ENCODE assay signal across 12 mouse cellular contexts in the genomic region with DNA sequence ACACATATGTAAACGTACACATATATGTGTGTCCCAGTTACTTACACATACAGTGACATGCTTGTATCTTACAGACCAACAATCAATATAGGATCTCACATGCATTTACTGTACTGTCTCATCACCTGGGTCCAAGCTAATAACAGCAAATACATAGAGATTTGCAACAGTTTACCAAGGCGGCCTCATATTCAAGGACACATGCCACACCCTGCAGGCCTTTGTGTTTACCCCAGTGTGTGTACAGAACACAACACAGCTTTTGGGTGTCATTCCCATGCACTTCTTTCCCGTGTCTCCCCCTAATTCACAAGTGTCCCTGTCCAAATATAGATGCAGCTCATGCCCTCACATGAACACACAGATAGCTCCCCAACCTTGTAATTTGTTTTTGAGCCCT. TPM values are rescaled to one million over a fixed set of nuclear protein-coding genes. Genes with fewer than 3 reads are reported as not detected.
DNase-seq lines count a peak whose midpoint lies in the region; ATAC-seq and TF ChIP-seq lines count a peak whose summit lies in the region.
"Had no signal": no experiment of that assay in that cellular context is flagged by ENCODE, and none has a peak within 500 bp of the region (broad histone marks: within the 10 kb centered on the region; RNA-seq: fewer than 3 reads in every experiment).

No protein-coding gene starts in this region.

- H3K9ac ChIP-seq in embryonic facial prominence, embryonic 13.5 days, result no peak overlapping the region
- H3K9ac ChIP-seq in liver, embryonic 14.5 days (replicated peaks), result no peak overlapping the region
- H3K9ac ChIP-seq: forebrain, embryonic 12.5 days; hindbrain, embryonic 14.5 days; midbrain, embryonic 13.5 days had no signal

- no peak for ATAC-seq in embryonic facial prominence, embryonic 13.5 days (ENCODE audit: insufficient number of reproducible peaks, insufficient read depth, low FRiP score, low TSS enrichment, low read depth)
- 0 out of 2 replicates have a peak, but pooled peaks have one; percentile 7 for ATAC-seq in liver, embryonic 14.5 days (ENCODE audit: insufficient read depth)
- ATAC-seq in inflammation-experienced regulatory T-cells, adult 6 months, result no peak
- ATAC-seq: midbrain, embryonic 13.5 days had no signal

- H3K27ac ChIP-seq in embryonic facial prominence, embryonic 13.5 days, result 0 out of 2 replicates have a peak overlapping the region, but pooled peaks have one; percentile 39
- H3K27ac ChIP-seq in embryonic facial prominence, embryonic 10.5 days (replicated peaks), result no peak overlapping the region
- 0 out of 2 replicates have a peak overlapping the region, but pooled peaks have one; percentile 1 for H3K27ac ChIP-seq in kidney, adult 2 months (ENCODE audit: insufficient read depth, low read depth, low read length)
- H3K27ac ChIP-seq in bone marrow, adult 2 months (ENCODE audit: control insufficient read depth, insufficient read depth, low read depth, low read length, poor library complexity), result peak overlapping the region; percentile 63
- no peak overlapping the region for H3K27ac ChIP-seq in liver, embryonic 14.5 days
- H3K27ac ChIP-seq: forebrain, embryonic 12.5 days; hindbrain, embryonic 14.5 days; midbrain, embryonic 13.5 days had no signal

- TF ChIP-seq POLR2A in kidney, adult 2 months (IDR thresholded peaks at IDR 0.05; ENCODE audit: low read depth, low read length), result no peak
- no peak for TF ChIP-seq POLR2A in bone marrow, adult 2 months (IDR thresholded peaks at IDR 0.05; ENCODE audit: borderline replicate concordance, control insufficient read depth, low read depth, low read length)

- no peaks in the 10 kb centered on the region for H3K27me3 ChIP-seq in embryonic facial prominence, embryonic 13.5 days
- no peaks in the 10 kb centered on the region for H3K27me3 ChIP-seq in embryonic facial prominence, embryonic 10.5 days (replicated peaks; ENCODE audit: low read depth, poor library complexity, severe bottlenecking)
- H3K27me3 ChIP-seq in kidney, adult 2 months (replicated peaks; ENCODE audit: control insufficient read depth, insufficient read depth, low read length), result no peaks in the 10 kb centered on the region
- no peaks in the 10 kb centered on the region for H3K27me3 ChIP-seq in liver, embryonic 14.5 days (ENCODE audit: control insufficient read depth, insufficient read depth, low read length)
- H3K27me3 ChIP-seq: forebrain, embryonic 12.5 days; midbrain, embryonic 13.5 days; Patski had no signal

- H3K4me1 ChIP-seq in embryonic facial prominence, embryonic 13.5 days, result peaks cover 5% of the 10 kb centered on the region; the same call in 1 of the 2 replicates
- 0 out of 2 replicates have a peak, but pooled peaks cover 10% of the 10 kb centered on the region for H3K4me1 ChIP-seq in embryonic facial prominence, embryonic 10.5 days
- H3K4me1 ChIP-seq in kidney, adult 2 months (ENCODE audit: control insufficient read depth, insufficient read depth, low read length), result peaks cover 7% of the 10 kb centered on the region
- peaks cover 9% of the 10 kb centered on the region for H3K4me1 ChIP-seq in bone marrow, adult 2 months (ENCODE audit: control insufficient read depth, insufficient read depth, low read length)
- peaks cover 0 to 28% of the 10 kb centered on the region in 2 experiments; a peak in 3 of 4 replicates for H3K4me1 ChIP-seq in liver, embryonic 14.5 days (replicated peaks; ENCODE audit: control insufficient read depth in 2 of 2, insufficient read depth in 2 of 2, low read length in 1 of 2)
- H3K4me1 ChIP-seq: forebrain, embryonic 12.5 days; midbrain, embryonic 13.5 days had no signal

- no peak for TF ChIP-seq EP300 in liver, embryonic 14.5 days (IDR thresholded peaks at IDR 0.05; ENCODE audit: low read depth)

- WGBS in embryonic facial prominence, embryonic 13.5 days, result 85% methylated on average over 3 of the region's 3 CpGs
- WGBS in embryonic facial prominence, embryonic 10.5 days, result 82% methylated on average over 3 of the region's 3 CpGs
- WGBS in kidney, adult 2 months, result 88% methylated on average over 3 of the region's 3 CpGs
- WGBS in bone marrow, adult 2 months, result 69% methylated on average over 3 of the region's 3 CpGs
- WGBS in liver, embryonic 14.5 days (ENCODE audit: insufficient replicate concordance), result 46% methylated on average over 3 of the region's 3 CpGs

- H3K4me2 ChIP-seq in embryonic facial prominence, embryonic 13.5 days, result no peak overlapping the region
- peak overlapping the region; percentile 20; the same call in 1 of the 2 replicates for H3K4me2 ChIP-seq in liver, embryonic 14.5 days (ENCODE audit: low read depth)
- H3K4me2 ChIP-seq: forebrain, embryonic 12.5 days; hindbrain, embryonic 14.5 days; midbrain, embryonic 13.5 days had no signal

- no peaks in the 10 kb centered on the region for H3K36me3 ChIP-seq in embryonic facial prominence, embryonic 13.5 days
- no peaks in the 10 kb centered on the region for H3K36me3 ChIP-seq in embryonic facial prominence, embryonic 10.5 days (replicated peaks)
- no peaks in the 10 kb centered on the region for H3K36me3 ChIP-seq in kidney, adult 2 months (ENCODE audit: control insufficient read depth, insufficient read depth, low read length)
- H3K36me3 ChIP-seq in liver, embryonic 14.5 days (replicated peaks; ENCODE audit: control insufficient read depth, insufficient read depth, low read depth), result no peaks in the 10 kb centered on the region
- H3K36me3 ChIP-seq: forebrain, embryonic 12.5 days; midbrain, embryonic 13.5 days had no signal

- DNase-seq in embryonic facial prominence, embryonic 10.5 days (ENCODE audit: low spot score), result no peak
- no peak for DNase-seq in kidney, adult 2 months
- DNase-seq in kidney, postnatal 14 days, result no peak
- DNase-seq in liver, embryonic 14.5 days (ENCODE audit: low read depth in 3 of 3, low spot score in 3 of 3), result no peak
- no peak for DNase-seq in right cerebral cortex, postnatal 14 days

- no peak for TF ChIP-seq CTCF in kidney, adult 2 months (conservative IDR thresholded peaks at IDR 0.05; ENCODE audit: insufficient read depth, insufficient read length, low read depth, low read length)
- TF ChIP-seq CTCF in bone marrow, adult 2 months (IDR thresholded peaks at IDR 0.05; ENCODE audit: control insufficient read depth, insufficient read depth, low read length), result no peak
- TF ChIP-seq CTCF in liver, embryonic 14.5 days (IDR thresholded peaks at IDR 0.05; ENCODE audit: low read depth), result no peak

- H3K4me3 ChIP-seq in embryonic facial prominence, embryonic 13.5 days, result no peak overlapping the region
- no peak overlapping the region for H3K4me3 ChIP-seq in embryonic facial prominence, embryonic 10.5 days
- H3K4me3 ChIP-seq in kidney, adult 2 months (ENCODE audit: insufficient read depth, low read depth, low read length), result no peak overlapping the region
- no peak overlapping the region for H3K4me3 ChIP-seq in bone marrow, adult 2 months (replicated peaks; ENCODE audit: control insufficient read depth, low read depth, low read length)
- H3K4me3 ChIP-seq in liver, embryonic 14.5 days (ENCODE audit: insufficient read depth in 1 of 2, low read depth in 2 of 2, low read length in 2 of 2), result no peak overlapping the region
- H3K4me3 ChIP-seq: forebrain, embryonic 12.5 days; midbrain, embryonic 13.5 days had no signal

- no peaks in the 10 kb centered on the region for H3K9me3 ChIP-seq in embryonic facial prominence, embryonic 13.5 days
- H3K9me3 ChIP-seq in embryonic facial prominence, embryonic 10.5 days, result 0 out of 2 replicates have a peak, but pooled peaks cover 2% of the 10 kb centered on the region
- H3K9me3 ChIP-seq in liver, embryonic 14.5 days (ENCODE audit: control insufficient read depth, low read length), result no peaks in the 10 kb centered on the region
- H3K9me3 ChIP-seq: midbrain, embryonic 13.5 days had no signal

RNA-seq across cellular contexts. Expression of a gene that starts 26.0 kb away (rescaled TPM):
- 110 and 114 TPM in 2 replicates for polyA plus RNA-seq in embryonic facial prominence, embryonic 13.5 days (2015; fragmentation: Nextera tagmentation; extraction: Ambion mirVana)
- polyA plus RNA-seq in embryonic facial prominence, embryonic 10.5 days (2016; fragmentation: Nextera tagmentation; extraction: Ambion mirVana), result 85.4 and 85.8 TPM in 2 replicates
- polyA plus RNA-seq in kidney, adult 2 months (2012; rRNA removed), result 15.0 and 18.6 TPM in 2 replicates
- 1.7 and 6.0 TPM in 2 replicates for polyA plus RNA-seq in bone marrow, adult 2 months (2011; ENCODE audit: insufficient read depth, insufficient read length, low replicate concordance, missing spikeins)
- polyA plus RNA-seq in liver, embryonic 14.5 days (2012; rRNA removed), result 8.6 and 9.7 TPM in 2 replicates
- polyA plus RNA-seq in liver, embryonic 14.5 days (2014; fragmentation: Nextera tagmentation; extraction: Ambion mirVana), result 25.1 and 25.2 TPM in 2 replicates
- polyA plus RNA-seq in inflammation-experienced regulatory T-cells, adult 6 months (2017; shearing (Covaris generic)), result 1 to 10 TPM; 3.0 to 6.2 (median 3.7) TPM

Comparison
In these comparisons a context has a peak if more than half of its experiments do, and no peak if none do; other contexts are left out.
1. H3K27ac ChIP-seq: peak in embryonic facial prominence, embryonic 13.5 days (single experiment), kidney, adult 2 months (single experiment) and bone marrow, adult 2 months (single experiment); none in embryonic facial prominence, embryonic 10.5 days (single experiment) and liver, embryonic 14.5 days (single experiment).